Mouse (Mus musculus) MEL (cell line): ENCODE measurements around the gene Tubd1. TPM values are rescaled to one million over a fixed set of nuclear protein-coding genes. Genes with fewer than 3 reads are reported as not detected.

Experiments used
- DNase-seq: peaks from one replicate; pipeline ENCODE4 v3.0.0; 2011; ENCODE audit warnings: low read depth, low spot score
- H3K27ac ChIP-seq: 2 replicates; pipeline ENCODE4 v1.5.1; 2012; ENCODE audit warnings: low read depth, mild to moderate bottlenecking, control low read depth, low read length, moderate library complexity; ENCODE audit not compliant: control insufficient read depth
- H3K27me3 ChIP-seq, 2 experiments: fragments of 150-350 bp in 1 of 2; sonication (generic) in 1 of 2; 2 replicates each; pipeline ENCODE4 v1.6.1; 2012; ENCODE audit warnings: low read length in 2 of 2, mild to moderate bottlenecking in 2 of 2, improper control_type of control experiment in 1 of 2, moderate library complexity in 1 of 2; ENCODE audit not compliant: insufficient read depth in 2 of 2, control insufficient read depth in 1 of 2
- H3K36me3 ChIP-seq, 2 experiments: 2 replicates each; pipeline ENCODE4 v1.6.1; 2012 to 2014; ENCODE audit warnings: low read length in 2 of 2, improper control_type of control experiment in 1 of 2, inconsistent platforms in 1 of 2, mild to moderate bottlenecking in 1 of 2; ENCODE audit not compliant: insufficient read depth in 2 of 2, control insufficient read depth in 1 of 2
- H3K4me1 ChIP-seq, 2 experiments: fragments of 150-350 bp in 1 of 2; sonication (generic) in 1 of 2; 2 replicates each; pipeline ENCODE4 v1.6.1; 2012; ENCODE audit warnings: low read length in 2 of 2, improper control_type of control experiment in 1 of 2, mild to moderate bottlenecking in 1 of 2; ENCODE audit not compliant: insufficient read depth in 2 of 2, control insufficient read depth in 1 of 2
- H3K4me3 ChIP-seq, 2 experiments: fragments of 150-350 bp in 1 of 2; sonication (generic) in 1 of 2; 2 replicates each; pipeline ENCODE4 v1.5.1; 2012; ENCODE audit warnings: low read depth in 2 of 2, low read length in 2 of 2, mild to moderate bottlenecking in 2 of 2, moderate library complexity in 2 of 2, control low read depth in 1 of 2, improper control_type of control experiment in 1 of 2; ENCODE audit not compliant: control insufficient read depth in 1 of 2, insufficient read depth in 1 of 2
- H3K79me2 ChIP-seq: 2 replicates; pipeline ENCODE4 v1.6.1; 2012; ENCODE audit warnings: mild to moderate bottlenecking, low read length, moderate library complexity; ENCODE audit not compliant: control insufficient read depth, poor library complexity, insufficient read depth
- H3K9ac ChIP-seq: 2 replicates; pipeline ENCODE4 v1.6.1; 2012; ENCODE audit warnings: low read depth, mild to moderate bottlenecking, control low read depth, low read length, moderate library complexity; ENCODE audit not compliant: control insufficient read depth, poor library complexity, severe bottlenecking
- H3K9me3 ChIP-seq: fragments of 150-350 bp; sonication (generic); replicated peaks from 2 replicates; pipeline ENCODE4 v1.6.1; 2012; ENCODE audit warnings: mild to moderate bottlenecking, low read length, improper control_type of control experiment, moderate library complexity; ENCODE audit not compliant: insufficient read depth
- BHLHE40 ChIP-seq: IDR thresholded peaks from 2 replicates; pipeline ENCODE4 v1.6.1; 2012; ENCODE audit warnings: low read depth, mild to moderate bottlenecking, inconsistent platforms, low read length, improper control_type of control experiment, borderline replicate concordance
- CHD1 ChIP-seq: IDR thresholded peaks from 2 replicates; pipeline ENCODE4 v1.6.1; 2012; ENCODE audit warnings: low read depth, mild to moderate bottlenecking, inconsistent platforms, low read length, improper control_type of control experiment
- CTCF ChIP-seq, 3 experiments: IDR thresholded peaks in 2 of 3; conservative IDR thresholded peaks in 1 of 3; 2 replicates each; pipeline ENCODE4 v1.5.1; 2011 to 2012; ENCODE audit warnings: low read length in 3 of 3, low read depth in 2 of 3, mild to moderate bottlenecking in 2 of 3, improper control_type of control experiment in 1 of 3, inconsistent platforms in 1 of 3, mixed read lengths in 1 of 3, moderate library complexity in 1 of 3; ENCODE audit not compliant: control insufficient read depth in 1 of 3, insufficient read depth in 1 of 3, poor library complexity in 1 of 3, severe bottlenecking in 1 of 3
- EP300 ChIP-seq, 2 experiments: IDR thresholded peaks; 2 replicates each; pipeline ENCODE4 v1.6.1; 2011; ENCODE audit warnings: improper control_type of control experiment in 2 of 2, low read length in 2 of 2, low read depth in 1 of 2, mild to moderate bottlenecking in 1 of 2
- ETS1 ChIP-seq: IDR thresholded peaks from 2 replicates; pipeline ENCODE4 v1.6.1; 2012; ENCODE audit warnings: low read depth, mild to moderate bottlenecking, inconsistent platforms, low read length, improper control_type of control experiment, moderate library complexity
- GATA1 ChIP-seq: IDR thresholded peaks from 2 replicates; pipeline ENCODE4 v1.6.1; 2011; ENCODE audit warnings: low read depth, low read length, improper control_type of control experiment
- HCFC1 ChIP-seq: IDR thresholded peaks from 2 replicates; pipeline ENCODE4 v1.6.1; 2012; ENCODE audit warnings: low read depth, mild to moderate bottlenecking, inconsistent platforms, low read length, improper control_type of control experiment, moderate library complexity
- JUND ChIP-seq: IDR thresholded peaks from 2 replicates; pipeline ENCODE4 v1.6.1; 2011; ENCODE audit warnings: low read depth, mild to moderate bottlenecking, improper control_type of control experiment, low read length
- MAZ ChIP-seq: IDR thresholded peaks from 2 replicates; pipeline ENCODE4 v1.6.1; 2012; ENCODE audit warnings: low read depth, mild to moderate bottlenecking, inconsistent platforms, low read length, improper control_type of control experiment
- MXI1 ChIP-seq: IDR thresholded peaks from 2 replicates; pipeline ENCODE4 v1.6.1; 2011; ENCODE audit warnings: mild to moderate bottlenecking, low read depth, low read length, improper control_type of control experiment
- MYB ChIP-seq: IDR thresholded peaks from 2 replicates; pipeline ENCODE4 v1.6.1; 2011; ENCODE audit warnings: mild to moderate bottlenecking, low read depth, low read length, improper control_type of control experiment
- POLR2A ChIP-seq, 2 experiments: IDR thresholded peaks; 2 replicates each; pipeline ENCODE4 v1.6.1; 2011 to 2012; ENCODE audit warnings: low read length in 2 of 2, mild to moderate bottlenecking in 2 of 2, control low read depth in 1 of 2, improper control_type of control experiment in 1 of 2, low read depth in 1 of 2, moderate library complexity in 1 of 2; ENCODE audit not compliant: control insufficient read depth in 1 of 2, insufficient read depth in 1 of 2, poor library complexity in 1 of 2
- POLR2AphosphoS2 ChIP-seq: IDR thresholded peaks from 2 replicates; pipeline ENCODE4 v1.6.1; 2011; ENCODE audit warnings: low read length, improper control_type of control experiment
- POLR2AphosphoS5 ChIP-seq: IDR thresholded peaks from 2 replicates; pipeline ENCODE4 v1.6.1; 2012; ENCODE audit warnings: low read depth, borderline replicate concordance, mild to moderate bottlenecking, inconsistent platforms, low read length, moderate library complexity, mixed read lengths
- RCOR1 ChIP-seq: IDR thresholded peaks from 2 replicates; pipeline ENCODE4 v1.6.1; 2012; ENCODE audit warnings: low read depth, mild to moderate bottlenecking, inconsistent platforms, low read length, improper control_type of control experiment
- SIN3A ChIP-seq: IDR thresholded peaks from 2 replicates; pipeline ENCODE4 v1.6.1; 2012; ENCODE audit warnings: low read length, improper control_type of control experiment, inconsistent platforms
- SMC3 ChIP-seq: IDR thresholded peaks from 2 replicates; pipeline ENCODE4 v1.6.1; 2011; ENCODE audit warnings: low read depth, low read length, improper control_type of control experiment
- TAL1 ChIP-seq: IDR thresholded peaks from 2 replicates; pipeline ENCODE4 v1.6.1; 2012; ENCODE audit warnings: mild to moderate bottlenecking, inconsistent platforms, low read length, moderate library complexity, mixed read lengths
- TBP ChIP-seq: IDR thresholded peaks from 2 replicates; pipeline ENCODE4 v1.8.0; 2011; ENCODE audit warnings: low read depth, low read length, improper control_type of control experiment
- UBTF ChIP-seq: IDR thresholded peaks from 2 replicates; pipeline ENCODE4 v1.6.1; 2012; ENCODE audit warnings: low read depth, mild to moderate bottlenecking, inconsistent platforms, low read length, improper control_type of control experiment, moderate library complexity, borderline replicate concordance; ENCODE audit not compliant: insufficient read depth
- USF1 ChIP-seq: IDR thresholded peaks from 2 replicates; pipeline ENCODE4 v1.6.1; 2014; ENCODE audit warnings: low read depth, mild to moderate bottlenecking, inconsistent platforms, low read length, improper control_type of control experiment, moderate library complexity
- USF2 ChIP-seq, 2 experiments: IDR thresholded peaks; 2 replicates each; pipeline ENCODE4 v1.6.1; 2011 to 2012; ENCODE audit warnings: improper control_type of control experiment in 2 of 2, low read length in 2 of 2, borderline replicate concordance in 1 of 2, inconsistent platforms in 1 of 2, low read depth in 1 of 2, mild to moderate bottlenecking in 1 of 2; ENCODE audit not compliant: insufficient read depth in 1 of 2
- ZC3H11A ChIP-seq: IDR thresholded peaks from 2 replicates; pipeline ENCODE4 v1.6.1; 2012; ENCODE audit warnings: low read depth, mild to moderate bottlenecking, inconsistent platforms, low read length, improper control_type of control experiment
- ZMIZ1 ChIP-seq: IDR thresholded peaks from 2 replicates; pipeline ENCODE4 v1.6.1; 2012; ENCODE audit warnings: low read depth, mild to moderate bottlenecking, inconsistent platforms, low read length, improper control_type of control experiment, moderate library complexity
- polyA plus RNA-seq, 2 experiments: library from polyadenylated mRNA; stranded (reverse) in 1 of 2; unstranded in 1 of 2; fragments of >175 nt in 1 of 2; fragments of >200 nt in 1 of 2; gene quantifications; 2 replicates each; pipeline versions ENCODE4 v1.2.1 to v1.2.4; 2012; ENCODE audit warnings: low replicate concordance in 2 of 2, low read depth in 1 of 2; ENCODE audit not compliant: insufficient read length in 2 of 2, insufficient read depth in 1 of 2, missing spikeins in 1 of 2
- total RNA-seq: library from RNA; depleted of rRNA; stranded (reverse); fragments of 300-350 nt; gene quantifications from 2 replicates; pipeline ENCODE4 v1.2.3, GENCODE M21; 2012

Tubd1 gene
- total and polyA plus RNA-seq, 3 experiments: 14.4 to 23.4 TPM; not detected in 1

DNA sequence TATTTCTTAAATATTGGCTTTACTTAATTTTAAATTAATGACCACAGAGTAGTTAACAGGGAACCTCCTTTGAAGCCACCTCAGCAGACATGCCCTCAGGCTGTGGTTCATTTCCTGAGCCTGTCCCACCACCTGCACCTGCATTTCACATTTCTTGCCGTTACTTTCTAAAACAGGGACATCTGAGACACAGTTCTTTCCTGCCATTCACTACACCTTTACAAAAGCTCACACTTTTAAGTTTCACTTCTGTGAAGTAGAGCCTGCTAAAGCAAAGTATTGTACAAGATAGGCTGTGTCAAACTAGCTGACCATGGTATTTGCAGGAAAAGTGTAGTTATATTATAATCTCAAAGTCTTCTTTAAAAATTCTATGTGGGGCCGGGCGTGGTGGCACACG, 6.0 kb upstream of the Tubd1 start:
- TF ChIP-seq SIN3A (no peak), POLR2AphosphoS5 (no peak), SMC3 (no peak), ETS1 (no peak), TAL1 (no peak), UBTF (no peak), HCFC1 (no peak), BHLHE40 (no peak), MXI1 (no peak), USF2 (IDR thresholded peaks at IDR 0.05; ENCODE audit: borderline replicate concordance in 1 of 2, insufficient read depth in 1 of 2, low read depth in 1 of 2, low read length in 2 of 2) (no peak), TBP (no peak), EP300 (IDR thresholded peaks at IDR 0.05; ENCODE audit: low read depth in 1 of 2, low read length in 2 of 2) (no peak), CTCF (IDR thresholded peaks at IDR 0.05 in 2 of 3, conservative IDR thresholded peaks at IDR 0.05 in 1 of 3; ENCODE audit: control insufficient read depth in 1 of 3, insufficient read depth in 1 of 3, low read depth in 2 of 3, low read length in 3 of 3, poor library complexity in 1 of 3, severe bottlenecking in 1 of 3) (no peak), MAZ (no peak), CHD1 (no peak), GATA1 (no peak), ZC3H11A (no peak), USF1 (no peak), POLR2AphosphoS2 (no peak)
- peaks cover 23 to 30% of the 10 kb centered on the region in 2 experiments for H3K36me3 ChIP-seq
- H3K27me3 ChIP-seq: no peaks in the 10 kb centered on the region
- no peak overlapping the region for H3K27ac ChIP-seq
- no peak overlapping the region for H3K4me3 ChIP-seq
- no peak for DNase-seq
- peaks cover 4 to 8% of the 10 kb centered on the region in 2 experiments; a peak in 3 of 4 replicates for H3K4me1 ChIP-seq
- no peak overlapping the region for H3K9ac ChIP-seq
- H3K79me2 ChIP-seq: peaks cover 63% of the 10 kb centered on the region
- H3K9me3 ChIP-seq: no peaks in the 10 kb centered on the region

DNA sequence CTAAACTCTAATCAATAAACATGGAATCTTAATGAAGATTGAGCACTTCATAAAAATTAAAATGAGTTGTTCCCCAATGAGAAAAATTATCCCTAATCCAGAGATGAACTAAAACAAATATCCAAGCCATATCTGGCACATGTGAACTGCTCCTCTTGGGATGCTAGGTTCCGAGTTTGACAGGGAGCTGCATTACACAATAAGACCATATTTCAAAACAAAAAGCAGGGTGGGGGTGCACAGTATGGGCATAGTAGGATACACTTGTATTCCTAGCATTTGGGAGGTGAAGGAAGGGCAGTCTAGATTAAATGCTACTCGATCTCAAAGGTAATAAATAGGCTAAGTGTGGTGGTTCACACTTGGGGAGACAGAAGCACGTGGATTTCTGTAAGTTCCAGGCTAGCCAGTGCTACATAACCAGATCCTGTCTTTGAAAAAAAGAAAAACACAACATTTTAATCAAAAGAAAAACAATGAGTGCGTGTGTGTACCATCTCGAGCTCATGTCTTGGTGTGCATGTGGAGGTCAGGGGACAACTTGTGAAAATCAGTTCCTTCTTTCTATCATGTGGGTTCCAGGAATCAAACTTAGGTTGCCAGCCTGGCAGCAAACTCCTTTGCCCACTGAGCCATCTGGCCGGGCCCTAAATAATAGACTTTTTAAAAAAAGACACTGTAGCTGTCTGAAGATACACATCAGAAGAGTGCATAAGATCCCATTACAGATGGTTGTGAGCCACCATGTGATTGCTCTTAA, 4.9 kb upstream of the Tubd1 start:
- peaks cover 66% of the 10 kb centered on the region for H3K79me2 ChIP-seq
- H3K36me3 ChIP-seq: peaks cover 15 to 20% of the 10 kb centered on the region in 2 experiments
- no peaks in the 10 kb centered on the region for H3K27me3 ChIP-seq
- no peak overlapping the region for H3K4me3 ChIP-seq
- TF ChIP-seq ETS1: no peak
- TF ChIP-seq USF2 (IDR thresholded peaks at IDR 0.05; ENCODE audit: borderline replicate concordance in 1 of 2, insufficient read depth in 1 of 2, low read depth in 1 of 2, low read length in 2 of 2): no peak
- TF ChIP-seq JUND: no peak
- no peak for TF ChIP-seq ZMIZ1
- TF ChIP-seq MYB: no peak
- no peak for TF ChIP-seq RCOR1
- no peak for TF ChIP-seq MXI1
- TF ChIP-seq POLR2A (IDR thresholded peaks at IDR 0.05; ENCODE audit: control insufficient read depth in 1 of 2, insufficient read depth in 1 of 2, low read depth in 1 of 2, low read length in 2 of 2, poor library complexity in 1 of 2): no peak
- no peak for TF ChIP-seq USF1
- DNase-seq: no peak
- H3K9ac ChIP-seq: no peak overlapping the region
- no peaks in the 10 kb centered on the region for H3K9me3 ChIP-seq
- peaks cover 4 to 6% of the 10 kb centered on the region in 2 experiments; a peak in 3 of 4 replicates for H3K4me1 ChIP-seq
- H3K27ac ChIP-seq: no peak overlapping the region
